Mouse (Mus musculus) midbrain, embryonic 15.5 days (tissue): Measurements from ENCODE around the gene Cacna1g. TPM values are rescaled to one million over a fixed set of nuclear protein-coding genes. Genes with fewer than 3 reads are reported as not detected.

Experiments used
- ATAC-seq: fragments of 200-750 bp; cut with Nextera tagmentation; replicated peaks from 2 replicates; pipeline ENCODE4 v1.8.0; 2017; ENCODE audit warnings: moderate TSS enrichment
- H3K27ac ChIP-seq: fragments of 300-500 bp; sonication (generic); 2 replicates; pipeline ENCODE4 v1.5.1; 2015; ENCODE audit warnings: mild to moderate bottlenecking, inconsistent platforms
- H3K27me3 ChIP-seq: fragments of 300-500 bp; sonication (generic); replicated peaks from 2 replicates; pipeline ENCODE4 v1.6.1; 2015; ENCODE audit warnings: inconsistent platforms
- H3K36me3 ChIP-seq: fragments of 300-500 bp; sonication (generic); replicated peaks from 2 replicates; pipeline ENCODE4 v1.6.1; 2015; ENCODE audit warnings: inconsistent platforms
- H3K4me1 ChIP-seq: fragments of 300-500 bp; sonication (generic); 2 replicates; pipeline ENCODE4 v1.6.1; 2015; ENCODE audit warnings: inconsistent platforms
- H3K4me2 ChIP-seq: fragments of 300-500 bp; sonication (generic); 2 replicates; pipeline ENCODE4 v1.6.1; 2015; ENCODE audit warnings: inconsistent platforms, mild to moderate bottlenecking, moderate library complexity
- H3K4me3 ChIP-seq: fragments of 300-500 bp; sonication (generic); 2 replicates; pipeline ENCODE4 v1.5.1; 2015; ENCODE audit warnings: mild to moderate bottlenecking, inconsistent platforms
- H3K9ac ChIP-seq: fragments of 300-500 bp; sonication (generic); 2 replicates; pipeline ENCODE4 v1.6.1; 2015; ENCODE audit warnings: mild to moderate bottlenecking, inconsistent platforms
- H3K9me3 ChIP-seq: fragments of 300-500 bp; sonication (generic); 2 replicates; pipeline ENCODE4 v1.6.1; 2016; ENCODE audit warnings: inconsistent platforms
- WGBS: fragments of 180-500 bp; shearing (Covaris S2); methylation state at CpG from one replicate; pipeline ENCODE4 v1.1.7; 2015; ENCODE audit warnings: mixed read lengths; 5-methylcytosine and 5-hydroxymethylcytosine counted together
- polyA plus RNA-seq: library from polyadenylated mRNA; unstranded; fragments of >200 nt; fragmentation: Nextera tagmentation; extraction: Ambion mirVana; gene quantifications from 2 replicates; pipeline ENCODE4 v1.2.1, GENCODE M21; 2015

Gene Cacna1g
- polyA plus RNA-seq, 1 experiment from 2014 or later: 20.7 TPM

DNA sequence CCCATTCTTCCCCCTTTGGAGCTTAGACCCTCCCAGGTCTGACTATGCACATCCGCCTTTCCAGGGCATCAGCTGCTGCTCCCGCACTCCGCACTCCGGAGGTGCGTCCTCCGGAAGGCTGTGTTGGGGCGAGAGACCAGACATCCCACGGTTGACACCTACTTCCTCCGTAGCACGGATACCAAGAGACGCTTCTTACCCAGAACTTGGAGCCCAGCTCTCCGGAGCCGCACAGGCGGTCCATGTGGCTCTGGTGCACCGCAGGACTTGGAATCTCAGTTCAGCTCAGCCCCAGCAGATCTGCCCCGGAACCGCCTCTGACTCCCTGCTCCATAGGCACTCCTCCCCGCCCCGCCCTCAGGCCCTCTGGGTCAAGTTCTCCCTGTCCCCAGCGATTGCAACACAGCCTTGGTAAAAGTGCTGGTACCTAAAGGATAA lies 81.3 kb downstream of the Cacna1g start, which contains the start of gene Abcc3:
Gene Abcc3, minus strand, starts transcription at position 326 of the 438 bp plus-strand sequence.
- H3K4me3 ChIP-seq: no peak within 1 kb of the TSS
- no peaks in the 10 kb centered on the region for H3K36me3 ChIP-seq
- H3K9me3 ChIP-seq: no peaks in the 10 kb centered on the region
- peak within 1 kb of the TSS; percentile 38 for H3K4me2 ChIP-seq
- H3K4me1 ChIP-seq: no peaks in the 10 kb centered on the region
- H3K27me3 ChIP-seq: no peaks in the 10 kb centered on the region; the same call in 1 of the 2 replicates
- H3K9ac ChIP-seq: no peak within 1 kb of the TSS
- 16% methylated on average over 20 of the region's 20 CpGs for WGBS
- no peak within 1 kb of the TSS for H3K27ac ChIP-seq
- no peak for ATAC-seq

DNA sequence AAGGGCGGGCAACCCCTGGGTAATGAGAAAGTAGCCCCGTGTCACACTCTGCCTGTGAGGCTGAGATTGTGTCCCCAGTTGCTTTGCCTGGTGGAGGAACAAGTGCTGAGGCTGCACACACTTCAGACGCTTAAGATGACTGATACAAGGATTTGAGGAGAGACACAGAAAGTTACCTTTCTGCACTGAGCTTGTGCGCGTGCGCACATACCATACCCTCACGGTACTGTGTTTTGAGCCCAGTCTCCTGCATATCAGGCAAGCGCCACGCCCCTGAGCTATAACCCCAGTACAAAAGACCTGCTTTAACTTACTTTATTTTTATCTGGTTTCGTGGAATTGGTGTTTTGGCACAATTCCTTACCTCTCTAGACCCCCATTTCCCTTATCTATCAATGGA lies 82.3 kb downstream of the Cacna1g start:
- no peak for ATAC-seq
- 87% methylated on average over 10 of the region's 10 CpGs for WGBS
- H3K27me3 ChIP-seq: no peaks in the 10 kb centered on the region; the same call in 1 of the 2 replicates
- no peaks in the 10 kb centered on the region for H3K9me3 ChIP-seq
- no peak overlapping the region for H3K4me3 ChIP-seq
- no peaks in the 10 kb centered on the region for H3K36me3 ChIP-seq
- peaks cover 2% of the 10 kb centered on the region for H3K4me1 ChIP-seq
- no peak overlapping the region for H3K4me2 ChIP-seq
- no peak overlapping the region for H3K9ac ChIP-seq
- no peak overlapping the region for H3K27ac ChIP-seq

DNA sequence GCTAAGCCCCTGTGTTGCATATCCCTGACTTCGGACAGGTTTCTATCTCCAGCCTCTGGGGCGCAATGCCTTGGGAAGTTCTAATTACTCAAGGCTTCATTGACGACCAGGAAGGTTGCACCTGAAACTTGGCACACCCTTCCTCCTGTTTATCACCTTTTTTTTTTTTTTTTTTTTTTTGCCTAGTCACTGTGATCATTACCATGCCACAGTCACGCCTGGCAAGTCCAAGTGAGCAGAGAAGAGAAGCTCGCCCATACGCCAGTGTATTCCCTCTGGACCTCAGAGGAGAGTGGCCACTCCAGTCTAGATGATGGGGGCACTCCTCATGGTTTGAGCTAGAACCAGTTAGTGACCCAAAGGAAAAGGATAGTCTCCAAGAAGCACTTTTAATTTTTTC lies 83.2 kb downstream of the Cacna1g start:
- 92% methylated on average over 6 of the region's 6 CpGs for WGBS

DNA sequence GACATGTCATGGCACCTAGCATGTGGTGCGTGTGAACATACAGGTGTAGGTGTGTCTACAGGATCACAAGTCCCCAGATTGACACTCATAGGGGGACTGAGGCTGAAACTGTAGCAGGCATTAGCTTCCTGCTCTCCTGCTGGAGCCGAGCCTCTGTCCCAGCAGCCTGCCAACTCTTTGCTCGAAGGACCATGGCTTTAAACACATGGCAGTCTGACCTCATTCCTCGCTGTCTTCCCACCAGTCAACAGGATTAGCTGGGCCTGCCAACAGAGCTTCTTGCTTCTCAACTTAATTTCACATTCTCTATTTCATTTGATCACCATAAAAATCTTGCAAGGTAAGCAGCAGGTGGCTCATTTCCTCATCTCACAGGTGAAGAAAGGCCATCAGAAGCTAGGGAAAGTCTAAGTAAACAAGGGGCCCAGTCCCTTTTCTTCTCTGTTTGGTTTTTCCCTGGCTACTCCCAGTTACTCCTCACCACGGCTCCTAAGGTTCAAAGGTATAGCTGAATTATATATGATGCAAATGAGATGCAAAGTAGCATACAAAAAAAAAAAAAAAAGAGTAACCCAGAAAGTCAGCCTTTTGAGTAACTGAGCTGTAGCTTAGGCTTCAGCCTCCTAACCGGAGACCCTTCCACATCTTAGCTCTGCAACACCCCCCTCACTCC lies 84.1 kb downstream of the Cacna1g start:
- no peak overlapping the region for H3K4me3 ChIP-seq
- no peaks in the 10 kb centered on the region; the same call in 1 of the 2 replicates for H3K27me3 ChIP-seq
- ATAC-seq: no peak
- no peak overlapping the region for H3K4me2 ChIP-seq
- no peak overlapping the region for H3K9ac ChIP-seq
- H3K36me3 ChIP-seq: no peaks in the 10 kb centered on the region
- 61% methylated on average over 6 of the region's 6 CpGs for WGBS
- no peaks in the 10 kb centered on the region for H3K9me3 ChIP-seq
- H3K27ac ChIP-seq: no peak overlapping the region
- peaks cover 13% of the 10 kb centered on the region for H3K4me1 ChIP-seq

More for the DNA sequence above, 83.2 kb downstream of the Cacna1g start:
- no peak overlapping the region for H3K4me2 ChIP-seq
- ATAC-seq: no peak
- no peak overlapping the region for H3K4me3 ChIP-seq
- no peak overlapping the region for H3K9ac ChIP-seq
- no peaks in the 10 kb centered on the region for H3K36me3 ChIP-seq
- no peaks in the 10 kb centered on the region; the same call in 1 of the 2 replicates for H3K27me3 ChIP-seq
- peaks cover 11% of the 10 kb centered on the region for H3K4me1 ChIP-seq
- no peaks in the 10 kb centered on the region for H3K9me3 ChIP-seq
- H3K27ac ChIP-seq: no peak overlapping the region

DNA sequence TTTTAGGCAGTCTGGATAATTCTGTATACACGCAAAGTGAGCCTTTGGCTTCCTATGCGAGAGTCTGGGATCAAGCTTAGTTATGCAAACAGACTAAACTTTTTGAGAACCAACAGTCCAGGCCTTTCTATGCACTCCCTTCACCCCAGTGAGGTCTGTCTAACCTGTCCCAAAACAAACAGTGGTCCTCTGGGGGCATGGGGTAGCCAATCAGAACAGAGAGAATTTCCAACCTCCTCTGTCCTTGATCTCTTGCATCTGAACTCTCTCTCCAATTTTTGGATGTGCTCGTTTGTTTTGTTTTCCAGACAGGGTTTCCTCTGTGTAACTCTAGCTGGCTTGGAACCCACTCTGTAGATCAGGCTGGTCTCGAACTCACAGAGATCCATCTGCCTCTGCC lies 85.0 kb downstream of the Cacna1g start:
- H3K4me1 ChIP-seq: peaks cover 13% of the 10 kb centered on the region
- no peak overlapping the region for H3K4me2 ChIP-seq
- no peaks in the 10 kb centered on the region; the same call in 1 of the 2 replicates for H3K27me3 ChIP-seq
- no peak overlapping the region for H3K4me3 ChIP-seq
- no peaks in the 10 kb centered on the region for H3K36me3 ChIP-seq
- H3K27ac ChIP-seq: no peak overlapping the region
- ATAC-seq: no peak
- H3K9ac ChIP-seq: no peak overlapping the region
- no peaks in the 10 kb centered on the region for H3K9me3 ChIP-seq
- WGBS: 83% methylated on average over 4 of the region's 4 CpGs

DNA sequence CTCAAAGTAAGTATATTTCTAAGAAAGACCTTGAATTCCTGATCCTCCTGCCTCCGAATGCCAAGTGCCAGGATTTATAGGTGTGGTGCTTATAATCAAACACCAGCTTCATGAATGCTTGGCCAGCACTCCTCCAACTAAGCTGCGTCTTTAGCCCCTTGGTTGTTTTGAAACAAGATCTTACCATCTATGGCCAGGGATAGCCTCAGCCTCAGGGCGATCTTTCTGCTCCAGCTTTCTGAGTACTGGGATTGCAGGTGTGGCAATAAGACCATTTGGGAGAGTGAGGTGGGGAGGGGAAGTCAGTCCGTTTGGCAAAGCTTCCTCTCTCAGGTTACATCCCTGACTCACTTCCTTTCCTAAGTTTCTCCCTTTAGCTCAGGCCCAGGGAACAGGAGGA lies 86.2 kb downstream of the Cacna1g start:
- no peak for ATAC-seq
- H3K9me3 ChIP-seq: no peaks in the 10 kb centered on the region
- no peak overlapping the region for H3K4me3 ChIP-seq
- no peaks in the 10 kb centered on the region for H3K36me3 ChIP-seq
- WGBS: 84% methylated on average over 4 of the region's 4 CpGs
- H3K27ac ChIP-seq: no peak overlapping the region
- peaks cover 13% of the 10 kb centered on the region for H3K4me1 ChIP-seq
- H3K9ac ChIP-seq: no peak overlapping the region
- H3K4me2 ChIP-seq: no peak overlapping the region
- H3K27me3 ChIP-seq: no peaks in the 10 kb centered on the region

DNA sequence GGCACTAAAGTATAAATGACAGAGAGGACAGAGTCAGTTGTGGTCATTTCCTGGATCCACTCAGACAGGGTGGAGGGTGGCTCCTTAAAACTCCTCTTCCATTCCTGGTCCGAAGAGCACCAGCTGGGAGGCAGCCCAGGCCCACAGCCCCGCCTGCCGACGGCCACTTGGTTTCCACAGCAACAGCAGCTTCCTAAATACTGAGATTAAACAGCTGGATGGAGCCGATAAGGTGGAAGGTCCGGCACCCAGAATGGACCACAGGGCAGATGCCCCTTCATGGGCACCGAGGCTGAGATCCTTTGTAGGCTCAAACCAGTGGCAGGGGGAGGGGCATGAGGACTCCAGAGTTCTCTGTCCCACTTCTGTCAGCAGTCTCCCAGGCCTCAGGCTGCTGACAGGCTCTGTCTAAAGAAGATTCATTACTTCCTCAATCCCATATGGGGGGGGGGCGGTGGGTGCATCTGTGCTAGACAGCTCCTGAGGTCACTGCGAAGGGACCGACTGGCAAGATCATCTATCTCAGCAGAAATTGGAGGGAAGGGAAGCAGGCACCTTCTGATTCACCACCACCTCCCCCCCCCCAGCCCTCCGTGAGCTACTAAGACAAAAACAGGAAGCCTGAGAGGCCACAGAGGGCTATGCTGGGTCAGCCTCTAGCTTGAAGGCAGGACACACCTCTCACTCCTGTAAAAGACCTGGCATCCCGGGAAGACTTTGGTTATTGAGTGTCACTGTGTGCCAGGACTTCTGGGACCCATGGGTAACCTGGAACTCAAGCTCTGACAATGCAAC lies 87.8 kb downstream of the Cacna1g start:
- Histone ChIP-seq H3K9me3 (no peaks in the 10 kb centered on the region), H3K4me1 (peaks cover 13% of the 10 kb centered on the region), H3K27me3 (no peaks in the 10 kb centered on the region), H3K9ac (no peak overlapping the region), H3K4me3 (no peak overlapping the region), H3K36me3 (no peaks in the 10 kb centered on the region), H3K27ac (0 out of 2 replicates have a peak overlapping the region, but pooled peaks have one; percentile 42), H3K4me2 (peak overlapping the region; percentile 11; the same call in 1 of the 2 replicates)
- no peak for ATAC-seq
- 29% methylated on average over 12 of the region's 12 CpGs for WGBS

DNA sequence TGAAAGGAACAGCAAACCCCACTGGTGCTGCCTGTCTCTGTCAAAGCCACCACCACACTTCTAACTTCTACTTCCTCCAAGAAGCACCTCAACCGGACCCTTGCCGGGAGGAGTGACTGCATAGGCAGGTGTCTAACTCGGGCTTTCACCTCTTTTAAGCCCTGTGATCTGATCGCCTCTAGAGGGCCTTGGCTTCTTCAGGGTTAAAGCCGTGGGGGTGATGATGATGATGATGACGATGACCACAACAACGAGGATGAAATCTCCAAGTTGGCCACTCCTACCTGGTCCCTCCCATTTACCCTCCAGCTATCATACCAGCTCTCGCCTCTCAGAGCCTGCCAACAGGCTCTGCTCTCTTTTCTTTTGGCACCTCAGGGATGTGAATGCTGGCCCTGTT lies 94.3 kb downstream of the Cacna1g start:
- H3K4me1 ChIP-seq: no peaks in the 10 kb centered on the region
- no peak for ATAC-seq
- H3K36me3 ChIP-seq: no peaks in the 10 kb centered on the region
- no peak overlapping the region for H3K27ac ChIP-seq
- H3K27me3 ChIP-seq: no peaks in the 10 kb centered on the region
- H3K4me3 ChIP-seq: no peak overlapping the region
- 82% methylated on average over 8 of the region's 8 CpGs for WGBS
- no peak overlapping the region for H3K9ac ChIP-seq
- no peaks in the 10 kb centered on the region for H3K9me3 ChIP-seq
- H3K4me2 ChIP-seq: no peak overlapping the region

DNA sequence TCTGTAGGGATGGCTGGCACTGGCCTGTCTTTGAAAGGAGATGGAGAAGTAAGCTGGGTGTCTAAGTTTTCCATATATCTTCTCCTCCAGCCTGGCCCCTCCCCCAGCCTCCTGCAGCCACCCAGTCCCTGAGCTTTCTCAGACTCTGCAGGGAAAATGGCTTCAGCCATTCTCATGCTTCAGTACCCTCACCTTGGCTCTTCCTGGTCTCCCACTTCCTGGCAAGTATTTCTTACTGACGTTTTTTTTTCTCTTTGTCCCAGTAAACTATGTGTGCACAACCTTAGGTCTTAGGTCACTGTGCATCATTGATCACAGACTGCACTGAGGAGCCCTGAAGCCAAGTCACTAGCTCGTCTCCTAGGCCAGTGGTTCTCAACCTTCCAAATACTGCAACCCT lies 94.9 kb downstream of the Cacna1g start:
- Histone ChIP-seq H3K27ac (no peak overlapping the region), H3K4me3 (no peak overlapping the region), H3K9me3 (no peaks in the 10 kb centered on the region), H3K4me2 (no peak overlapping the region), H3K4me1 (no peaks in the 10 kb centered on the region), H3K9ac (no peak overlapping the region), H3K27me3 (no peaks in the 10 kb centered on the region), H3K36me3 (no peaks in the 10 kb centered on the region)
- WGBS: 13% methylated on average over 2 of the region's 2 CpGs
- no peak for ATAC-seq

DNA sequence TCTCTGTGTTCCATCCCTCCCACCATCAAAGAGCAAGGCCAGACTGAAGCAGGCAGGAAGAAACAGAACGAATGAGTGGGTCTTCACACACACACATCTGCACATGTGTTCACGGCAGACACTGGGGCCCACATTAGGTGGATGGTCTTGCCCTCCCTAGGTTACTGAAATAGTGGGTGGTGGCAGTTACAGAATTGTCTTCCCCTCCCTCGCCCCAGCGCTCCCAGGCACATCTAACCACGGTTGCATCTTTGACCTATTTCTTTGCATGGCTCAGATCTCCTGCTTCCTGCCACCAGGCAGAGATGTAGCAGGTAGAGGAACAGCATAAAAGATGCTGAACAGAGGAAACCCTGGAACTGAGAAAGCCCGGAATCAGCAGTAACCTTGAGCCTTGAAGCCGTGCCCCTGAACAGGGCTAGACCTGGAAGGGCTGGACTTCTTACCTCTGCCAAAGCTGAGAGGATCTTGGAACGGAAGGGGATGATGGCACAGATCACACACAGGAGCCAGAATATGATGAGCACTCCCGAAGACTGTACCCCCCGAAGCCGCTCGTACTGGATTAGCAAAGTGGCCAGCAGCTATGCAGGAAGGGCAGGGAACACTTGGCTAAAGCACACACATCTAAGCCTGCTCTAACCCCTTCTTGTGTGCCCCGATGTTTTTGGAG lies 99.6 kb downstream of the Cacna1g start:
- Histone ChIP-seq H3K36me3 (no peaks in the 10 kb centered on the region), H3K27ac (no peak overlapping the region), H3K4me3 (no peak overlapping the region), H3K9ac (no peak overlapping the region), H3K27me3 (no peaks in the 10 kb centered on the region), H3K4me2 (no peak overlapping the region), H3K4me1 (no peaks in the 10 kb centered on the region), H3K9me3 (no peaks in the 10 kb centered on the region)
- 88% methylated on average over 13 of the region's 13 CpGs for WGBS
- ATAC-seq: no peak

DNA sequence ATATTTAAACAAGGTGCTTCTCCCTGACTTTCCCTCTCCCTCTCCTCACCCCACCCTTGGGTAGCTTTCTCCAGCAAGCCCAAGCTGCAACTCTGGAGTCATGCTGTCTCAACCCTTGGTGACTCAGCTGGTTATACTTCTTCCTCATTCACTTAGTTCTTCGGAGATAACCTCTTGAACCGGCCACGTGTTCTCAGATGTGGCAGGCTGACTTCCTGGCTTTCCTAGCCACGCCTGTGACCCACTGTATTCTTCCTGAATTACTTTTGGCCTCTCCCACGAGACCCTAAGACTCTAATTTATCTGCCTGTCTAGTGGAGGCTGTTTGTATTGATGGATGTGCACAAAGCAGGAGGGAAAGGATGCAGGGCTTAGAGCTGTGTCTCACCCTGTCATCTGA lies 103.2 kb downstream of the Cacna1g start:
- Histone ChIP-seq H3K4me1 (no peaks in the 10 kb centered on the region), H3K4me3 (no peak overlapping the region), H3K27me3 (no peaks in the 10 kb centered on the region), H3K27ac (no peak overlapping the region), H3K36me3 (no peaks in the 10 kb centered on the region), H3K4me2 (no peak overlapping the region), H3K9me3 (no peaks in the 10 kb centered on the region), H3K9ac (no peak overlapping the region)
- ATAC-seq: no peak
- 64% methylated on average over 5 of the region's 5 CpGs for WGBS

DNA sequence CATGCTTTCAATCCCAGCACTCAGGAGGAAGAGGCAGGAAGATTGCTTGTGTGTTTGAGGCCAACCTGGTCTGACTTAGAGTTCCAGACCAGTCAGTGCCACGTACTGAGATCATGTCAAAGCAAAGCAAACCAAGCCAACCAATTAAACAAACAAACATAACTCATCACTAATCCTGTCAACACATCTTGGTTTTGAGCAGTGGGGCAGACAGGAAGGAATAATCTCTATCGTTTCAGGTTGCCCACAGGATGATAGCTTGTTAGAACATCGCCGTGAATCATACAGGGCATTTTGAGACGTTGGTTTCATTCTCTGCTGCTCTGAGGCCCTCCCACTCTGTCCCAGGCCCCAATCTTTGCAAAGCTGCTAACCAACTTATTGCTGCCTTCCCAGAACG lies 104.0 kb downstream of the Cacna1g start:
- Histone ChIP-seq H3K36me3 (no peaks in the 10 kb centered on the region), H3K9ac (no peak overlapping the region), H3K4me3 (no peak overlapping the region), H3K4me1 (no peaks in the 10 kb centered on the region), H3K27ac (no peak overlapping the region), H3K9me3 (no peaks in the 10 kb centered on the region), H3K27me3 (no peaks in the 10 kb centered on the region), H3K4me2 (no peak overlapping the region)
- 80% methylated on average over 6 of the region's 6 CpGs for WGBS
- ATAC-seq: no peak
